Mouse (Mus musculus) erythroblast, embryonic 14.5 days (primary cell): ENCODE results near the gene Irf5.

Experiments used
- GATA1 ChIP-seq: IDR thresholded peaks from 2 replicates; pipeline ENCODE4 v1.6.1; 2012; ENCODE audit warnings: low read length, inconsistent platforms, mixed read lengths
- TAL1 ChIP-seq: IDR thresholded peaks from 3 replicates; pipeline ENCODE4 v1.6.1; 2012; ENCODE audit warnings: low read length, inconsistent platforms, mixed read lengths

GRCm38 (mm10) chr6:29528165-29528505, 1.7 kb downstream of the Irf5 start:
- no peak for TF ChIP-seq TAL1
- no peak for TF ChIP-seq GATA1
